Comparison of ENCODE assay signal across 12 mouse cellular contexts in genomic region chr2:162568308-162569100, GRCm38 (mm10).
DNase-seq lines count a peak whose midpoint lies in the region; ATAC-seq lines count a peak whose summit lies in the region.
"Had no signal": no experiment of that assay in that cellular context is flagged by ENCODE, and none has a peak within 500 bp of the region (broad histone marks: within the 10 kb centered on the region; RNA-seq: fewer than 3 reads in every experiment).

No protein-coding gene starts in this region.

- H3K4me3 ChIP-seq in hindbrain, embryonic 10.5 days: no peak overlapping the region
- H3K4me3 ChIP-seq in hindbrain, embryonic 13.5 days: no peak overlapping the region
- H3K4me3 ChIP-seq in neural tube, embryonic 15.5 days (replicated peaks): no peak overlapping the region
- H3K4me3 ChIP-seq: limb, embryonic 12.5 days had no signal

- H3K9ac ChIP-seq in hindbrain, embryonic 13.5 days: no peak overlapping the region
- no peak overlapping the region for H3K9ac ChIP-seq in neural tube, embryonic 15.5 days (replicated peaks)
- H3K9ac ChIP-seq: limb, embryonic 12.5 days had no signal

- no peak overlapping the region for H3K4me2 ChIP-seq in hindbrain, embryonic 13.5 days
- no peak overlapping the region for H3K4me2 ChIP-seq in neural tube, embryonic 15.5 days
- H3K4me2 ChIP-seq: limb, embryonic 12.5 days had no signal

- no peaks in the 10 kb centered on the region for H3K36me3 ChIP-seq in hindbrain, embryonic 10.5 days
- H3K36me3 ChIP-seq in hindbrain, embryonic 13.5 days: no peaks in the 10 kb centered on the region
- no peaks in the 10 kb centered on the region for H3K36me3 ChIP-seq in neural tube, embryonic 15.5 days
- H3K36me3 ChIP-seq: limb, embryonic 12.5 days had no signal

- H3K27me3 ChIP-seq in hindbrain, embryonic 10.5 days (ENCODE audit: insufficient read depth, poor library complexity, severe bottlenecking): no peaks in the 10 kb centered on the region
- no peaks in the 10 kb centered on the region for H3K27me3 ChIP-seq in hindbrain, embryonic 13.5 days
- no peaks in the 10 kb centered on the region for H3K27me3 ChIP-seq in neural tube, embryonic 15.5 days (replicated peaks)
- H3K27me3 ChIP-seq: limb, embryonic 12.5 days had no signal

- no peak overlapping the region for H3K27ac ChIP-seq in hindbrain, embryonic 10.5 days
- no peak overlapping the region for H3K27ac ChIP-seq in hindbrain, embryonic 13.5 days
- H3K27ac ChIP-seq in neural tube, embryonic 15.5 days (replicated peaks): no peak overlapping the region
- H3K27ac ChIP-seq: limb, embryonic 12.5 days; macrophage had no signal

- ATAC-seq in hindbrain, embryonic 13.5 days (ENCODE audit: low FRiP score): no peak
- ATAC-seq in neural tube, embryonic 15.5 days (ENCODE audit: low FRiP score): no peak
- ATAC-seq: forebrain, embryonic 16.5 days had no signal

- 77% methylated on average over 6 of the region's 6 CpGs for WGBS in hindbrain, embryonic 10.5 days
- 79% methylated on average over 6 of the region's 6 CpGs for WGBS in hindbrain, embryonic 13.5 days
- WGBS in neural tube, embryonic 15.5 days: 68% methylated on average over 6 of the region's 6 CpGs

- no peaks in the 10 kb centered on the region for H3K4me1 ChIP-seq in hindbrain, embryonic 10.5 days (replicated peaks)
- H3K4me1 ChIP-seq in hindbrain, embryonic 13.5 days (replicated peaks): no peaks in the 10 kb centered on the region
- H3K4me1 ChIP-seq in neural tube, embryonic 15.5 days: no peaks in the 10 kb centered on the region
- H3K4me1 ChIP-seq: limb, embryonic 12.5 days had no signal

- no peaks in the 10 kb centered on the region for H3K9me3 ChIP-seq in hindbrain, embryonic 10.5 days
- H3K9me3 ChIP-seq in hindbrain, embryonic 13.5 days: no peaks in the 10 kb centered on the region
- no peaks in the 10 kb centered on the region for H3K9me3 ChIP-seq in neural tube, embryonic 15.5 days (replicated peaks)
- H3K9me3 ChIP-seq: limb, embryonic 12.5 days had no signal

- peak; percentile 34 for DNase-seq in hindbrain, embryonic 10.5 days (ENCODE audit: low spot score)
- DNase-seq in neural tube, embryonic 10.5 days (ENCODE audit: extremely low spot score, low spot score): peak; percentile 39
- DNase-seq in embryo, embryonic 11.5 days (ENCODE audit: low read depth, low spot score): peak; percentile 43
- DNase-seq in mesoderm, embryonic 11.5 days (ENCODE audit: low read depth, low spot score): peak; percentile 69
- DNase-seq in thymus, postnatal 36 days: no peak
- no peak for DNase-seq in gastrocnemius, adult 18-20 months (ENCODE audit: low spot score)
- DNase-seq: cerebellum, postnatal 25 days had no signal

Comparison
In these comparisons a context has a peak if more than half of its experiments do, and no peak if none do; other contexts are left out.
1. DNase-seq: peak in hindbrain, embryonic 10.5 days (single experiment), neural tube, embryonic 10.5 days (single experiment), embryo, embryonic 11.5 days (single experiment) and mesoderm, embryonic 11.5 days (single experiment); none in thymus, postnatal 36 days (0 of 2) and gastrocnemius, adult 18-20 months (single experiment).